Mouse (Mus musculus): ENCODE results near the gene Mtfr1l. TPM values are rescaled to one million over a fixed set of nuclear protein-coding genes. Genes with fewer than 3 reads are reported as not detected.

Mtfr1l gene
- polyA plus RNA-seq, 1 experiment: 286 TPM

DNA sequence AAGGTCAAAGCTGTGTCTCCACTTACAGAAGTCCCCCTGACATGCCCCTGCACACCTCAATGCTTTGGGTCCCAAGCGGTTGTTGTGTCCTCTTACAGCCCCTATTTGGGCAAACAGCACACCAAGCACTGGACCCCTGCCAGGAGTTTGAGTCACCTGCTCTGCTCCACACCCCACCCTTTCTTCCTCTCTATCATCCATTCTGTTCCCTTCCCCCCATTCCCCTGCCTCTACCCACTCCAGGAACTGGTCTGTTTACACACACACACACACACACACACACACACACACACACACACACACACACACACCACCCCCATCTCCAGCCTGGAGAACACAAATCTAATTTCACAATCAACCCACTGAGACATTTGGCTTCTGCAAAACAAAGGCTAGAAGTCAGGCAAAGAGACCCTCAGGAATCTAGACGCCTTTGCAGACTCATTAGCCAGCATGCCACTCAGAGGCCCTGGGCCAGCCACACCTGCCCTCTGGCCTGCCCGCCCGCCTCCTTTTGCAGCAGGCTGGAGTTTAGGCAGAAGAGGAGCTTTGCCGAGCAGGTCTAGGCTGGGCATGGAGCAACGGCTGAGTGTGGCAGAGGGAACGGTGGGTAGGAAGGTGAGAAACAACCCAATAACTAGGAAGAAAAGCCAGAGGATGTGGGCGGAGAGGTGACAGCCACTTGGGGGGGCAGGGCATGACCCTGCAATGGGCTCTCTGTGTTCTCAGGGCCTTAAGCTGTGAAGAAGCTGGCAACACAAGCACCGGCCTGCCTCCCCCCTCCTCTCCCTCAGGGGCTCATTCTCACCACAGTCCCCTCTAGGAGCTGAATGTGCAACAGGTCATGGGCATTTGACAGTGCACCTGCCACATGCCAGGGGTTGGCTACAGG, 11.9 kb upstream of the Mtfr1l start:
- TF ChIP-seq CTCF (IDR thresholded peaks at IDR 0.05; ENCODE audit: control insufficient read depth, insufficient read depth, insufficient replicate concordance, low read depth, low read length) (no peak), POLR2A (IDR thresholded peaks at IDR 0.05; ENCODE audit: control insufficient read depth, low read depth, low read length) (no peak)
- H3K4me1 ChIP-seq (ENCODE audit: control insufficient read depth, insufficient read depth, low read length): no peaks in the 10 kb centered on the region
- no peaks in the 10 kb centered on the region; the same call in 1 of the 2 replicates for H3K27me3 ChIP-seq (ENCODE audit: control insufficient read depth, insufficient read depth, low read length)
- H3K27ac ChIP-seq (ENCODE audit: control insufficient read depth, insufficient read depth, low read depth, low read length): no peak overlapping the region
- H3K36me3 ChIP-seq (ENCODE audit: control insufficient read depth, insufficient read depth, low read length): no peaks in the 10 kb centered on the region
- no peak overlapping the region for H3K4me3 ChIP-seq (ENCODE audit: control insufficient read depth, low read depth, low read length)

DNA sequence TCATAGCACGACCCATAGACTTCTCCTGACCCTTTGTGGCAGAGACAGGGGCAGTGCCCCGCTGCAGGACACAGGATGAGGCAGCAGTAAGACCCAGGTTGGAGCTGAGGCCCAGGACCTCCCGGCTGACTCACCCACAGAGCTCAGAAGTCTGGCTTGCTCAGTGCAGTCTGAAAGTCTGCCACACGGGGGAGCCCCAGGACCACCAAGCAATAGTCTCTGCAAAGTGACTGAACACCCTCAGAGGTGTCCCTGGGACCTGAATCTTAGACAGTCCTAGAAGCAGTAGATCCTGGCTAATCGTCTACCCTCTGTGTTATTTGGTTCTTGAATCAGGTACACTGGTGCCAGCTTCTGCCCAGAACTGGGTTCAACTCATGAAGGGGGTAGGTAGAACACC, 8.1 kb upstream of the Mtfr1l start:
- no peaks in the 10 kb centered on the region for H3K27me3 ChIP-seq (ENCODE audit: control insufficient read depth, insufficient read depth, low read length)
- H3K36me3 ChIP-seq (ENCODE audit: control insufficient read depth, insufficient read depth, low read length): no peaks in the 10 kb centered on the region
- H3K27ac ChIP-seq (ENCODE audit: control insufficient read depth, insufficient read depth, low read depth, low read length): no peak overlapping the region
- no peak for TF ChIP-seq POLR2A (IDR thresholded peaks at IDR 0.05; ENCODE audit: control insufficient read depth, low read depth, low read length)
- peak; percentile 79; the same call in 1 of the 2 replicates for TF ChIP-seq CTCF (IDR thresholded peaks at IDR 0.05; ENCODE audit: control insufficient read depth, insufficient read depth, insufficient replicate concordance, low read depth, low read length)
- H3K4me3 ChIP-seq (ENCODE audit: control insufficient read depth, low read depth, low read length): no peak overlapping the region
- no peaks in the 10 kb centered on the region for H3K4me1 ChIP-seq (ENCODE audit: control insufficient read depth, insufficient read depth, low read length)

DNA sequence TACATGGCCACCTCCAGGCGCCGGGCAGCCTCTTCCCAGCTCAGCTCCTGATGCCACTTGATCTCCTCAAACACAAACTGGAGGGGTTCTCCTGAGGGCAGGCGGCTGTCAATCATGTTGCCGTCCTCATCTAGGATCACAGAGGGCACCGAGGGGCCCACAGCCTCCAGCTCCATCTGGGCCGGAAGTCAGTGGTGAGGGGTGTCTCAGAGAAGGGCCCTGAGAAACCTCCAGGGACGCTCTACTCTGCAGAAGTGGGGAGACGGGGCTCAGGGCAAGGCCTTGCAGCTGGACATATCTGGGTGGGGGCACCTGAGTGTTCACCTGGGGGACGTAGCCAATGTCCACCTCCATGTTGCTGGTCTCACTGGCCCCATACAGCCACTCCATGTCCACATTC, 7.5 kb upstream of the Mtfr1l start:
- Histone ChIP-seq H3K27me3 (ENCODE audit: control insufficient read depth, insufficient read depth, low read length) (no peaks in the 10 kb centered on the region), H3K27ac (ENCODE audit: control insufficient read depth, insufficient read depth, low read depth, low read length) (no peak overlapping the region), H3K36me3 (ENCODE audit: control insufficient read depth, insufficient read depth, low read length) (no peaks in the 10 kb centered on the region), H3K4me3 (ENCODE audit: control insufficient read depth, low read depth, low read length) (no peak overlapping the region), H3K4me1 (ENCODE audit: control insufficient read depth, insufficient read depth, low read length) (no peaks in the 10 kb centered on the region)
- TF ChIP-seq CTCF (IDR thresholded peaks at IDR 0.05; ENCODE audit: control insufficient read depth, insufficient read depth, insufficient replicate concordance, low read depth, low read length): no peak
- no peak for TF ChIP-seq POLR2A (IDR thresholded peaks at IDR 0.05; ENCODE audit: control insufficient read depth, low read depth, low read length)

DNA sequence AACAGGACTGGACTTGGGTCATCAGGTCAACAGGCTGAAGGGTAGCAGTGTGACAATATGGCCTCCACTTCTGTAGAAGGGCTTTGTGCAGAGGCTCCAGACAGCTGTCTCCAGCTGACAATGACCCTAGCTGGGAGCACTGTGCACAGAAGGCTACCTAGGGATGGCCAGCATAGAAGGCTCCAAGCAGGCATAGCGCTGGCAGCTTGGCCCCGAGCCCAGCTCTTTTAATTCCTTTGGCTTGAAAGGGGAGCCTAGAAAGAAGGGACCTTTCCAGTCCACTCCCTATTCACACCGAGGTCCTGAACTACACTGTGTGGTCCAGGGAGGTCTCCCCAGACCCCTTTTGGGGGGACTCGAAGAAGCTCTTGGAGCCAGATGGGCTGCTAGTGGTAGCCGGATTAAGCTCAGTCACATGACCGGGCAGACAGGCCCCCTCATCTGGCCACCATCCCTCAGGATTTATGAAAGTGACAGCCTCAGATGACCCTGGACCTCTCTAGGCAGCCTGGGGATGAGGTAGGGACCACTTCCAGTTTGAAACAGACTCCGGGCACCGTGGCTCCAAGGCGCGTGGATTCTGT, 3.9 kb upstream of the Mtfr1l start:
- H3K4me3 ChIP-seq (ENCODE audit: control insufficient read depth, low read depth, low read length): no peak overlapping the region
- H3K27ac ChIP-seq (ENCODE audit: control insufficient read depth, insufficient read depth, low read depth, low read length): no peak overlapping the region
- H3K4me1 ChIP-seq (ENCODE audit: control insufficient read depth, insufficient read depth, low read length): peaks cover 6% of the 10 kb centered on the region
- H3K36me3 ChIP-seq (ENCODE audit: control insufficient read depth, insufficient read depth, low read length): no peaks in the 10 kb centered on the region
- H3K27me3 ChIP-seq (ENCODE audit: control insufficient read depth, insufficient read depth, low read length): no peaks in the 10 kb centered on the region
- no peak for TF ChIP-seq CTCF (IDR thresholded peaks at IDR 0.05; ENCODE audit: control insufficient read depth, insufficient read depth, insufficient replicate concordance, low read depth, low read length)
- no peak for TF ChIP-seq POLR2A (IDR thresholded peaks at IDR 0.05; ENCODE audit: control insufficient read depth, low read depth, low read length)

DNA sequence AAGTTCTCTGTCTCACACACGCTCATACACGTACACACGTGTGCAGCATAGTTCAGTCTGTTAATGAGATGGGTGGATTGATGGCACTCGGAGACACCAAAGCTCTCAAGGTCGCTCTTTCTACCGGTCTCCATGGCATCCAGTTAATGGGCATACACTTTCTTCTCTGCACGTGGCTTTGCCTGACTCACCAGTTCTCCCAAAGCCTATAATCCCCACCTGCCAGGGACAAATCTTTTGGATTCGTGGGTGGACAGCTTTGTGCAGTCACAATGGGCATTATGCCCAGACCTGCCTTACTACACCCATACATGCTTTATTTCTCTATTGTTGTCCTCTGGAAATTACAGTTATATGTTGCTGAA, 582 bp upstream of the Mtfr1l start:
- TF ChIP-seq CTCF (IDR thresholded peaks at IDR 0.05; ENCODE audit: control insufficient read depth, insufficient read depth, insufficient replicate concordance, low read depth, low read length) (no peak), POLR2A (IDR thresholded peaks at IDR 0.05; ENCODE audit: control insufficient read depth, low read depth, low read length) (no peak)
- peak overlapping the region; percentile 96 for H3K4me3 ChIP-seq (ENCODE audit: control insufficient read depth, low read depth, low read length)
- H3K27ac ChIP-seq (ENCODE audit: control insufficient read depth, insufficient read depth, low read depth, low read length): peak overlapping the region; percentile 83
- H3K27me3 ChIP-seq (ENCODE audit: control insufficient read depth, insufficient read depth, low read length): no peaks in the 10 kb centered on the region
- peaks cover 7% of the 10 kb centered on the region for H3K36me3 ChIP-seq (ENCODE audit: control insufficient read depth, insufficient read depth, low read length)
- H3K4me1 ChIP-seq (ENCODE audit: control insufficient read depth, insufficient read depth, low read length): peaks cover 11% of the 10 kb centered on the region

DNA sequence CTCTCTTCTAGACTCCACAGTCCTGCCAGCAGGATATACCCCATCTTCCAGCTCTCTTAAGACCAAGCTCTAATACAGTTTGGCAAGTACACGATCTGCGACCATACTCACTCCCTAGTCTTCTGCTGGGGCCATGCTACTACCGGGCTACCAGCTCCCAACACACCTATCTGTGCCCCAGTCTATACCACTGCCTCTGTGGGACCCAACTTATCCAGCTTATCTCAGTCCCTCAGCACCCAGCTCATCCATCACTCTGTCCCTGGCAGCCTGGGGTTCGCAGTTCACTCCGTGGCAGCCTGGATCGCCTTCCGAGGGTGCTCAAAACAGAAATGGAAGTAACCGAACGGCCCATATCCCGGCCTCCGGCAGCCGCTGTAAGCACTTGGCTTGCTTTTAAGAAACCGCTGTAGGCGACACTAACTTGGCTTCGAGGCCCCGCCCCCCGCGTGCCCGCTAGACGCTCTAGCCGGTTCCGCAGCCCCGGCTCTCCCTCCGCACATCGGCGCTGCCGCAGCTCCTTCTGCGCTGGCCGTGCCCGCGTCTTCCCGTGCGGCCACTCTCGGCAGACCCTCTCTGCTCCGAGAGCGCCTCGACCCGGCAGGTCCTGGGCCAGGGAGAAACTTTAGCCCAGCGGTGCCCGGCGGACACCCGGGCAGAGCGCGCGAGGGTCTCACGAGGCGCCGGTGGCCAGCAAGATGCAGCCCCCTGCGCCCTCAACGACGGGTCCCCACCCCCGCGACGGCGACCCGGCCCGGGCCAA, 882 bp downstream of the Mtfr1l start:
- H3K27me3 ChIP-seq (ENCODE audit: control insufficient read depth, insufficient read depth, low read length): no peaks in the 10 kb centered on the region
- H3K4me1 ChIP-seq (ENCODE audit: control insufficient read depth, insufficient read depth, low read length): peaks cover 11% of the 10 kb centered on the region
- peak overlapping the region; percentile 96 for H3K4me3 ChIP-seq (ENCODE audit: control insufficient read depth, low read depth, low read length)
- peaks cover 7% of the 10 kb centered on the region for H3K36me3 ChIP-seq (ENCODE audit: control insufficient read depth, insufficient read depth, low read length)
- TF ChIP-seq CTCF (IDR thresholded peaks at IDR 0.05; ENCODE audit: control insufficient read depth, insufficient read depth, insufficient replicate concordance, low read depth, low read length): no peak
- TF ChIP-seq POLR2A (IDR thresholded peaks at IDR 0.05; ENCODE audit: control insufficient read depth, low read depth, low read length): peak; percentile 52; the same call in 1 of the 2 replicates
- H3K27ac ChIP-seq (ENCODE audit: control insufficient read depth, insufficient read depth, low read depth, low read length): peak overlapping the region; percentile 97

DNA sequence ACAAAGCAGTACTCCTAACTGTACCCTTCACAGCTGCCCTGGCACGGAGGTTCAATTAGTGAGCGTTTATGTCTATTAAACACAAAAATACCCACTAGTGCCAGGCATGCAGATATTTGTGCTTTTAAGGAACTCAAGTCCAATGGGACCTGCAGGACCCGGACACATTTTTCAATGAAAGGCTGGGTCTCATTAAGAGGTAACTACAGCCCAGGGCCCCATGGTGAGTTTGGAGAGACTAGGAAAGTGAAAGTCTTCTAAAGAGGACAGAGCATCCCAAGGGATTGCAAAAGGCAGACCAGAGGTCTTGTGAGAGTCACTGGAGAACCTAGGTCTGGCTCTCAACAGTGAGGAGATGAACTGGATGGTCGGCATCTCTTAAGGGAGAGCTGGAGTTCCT, 1.8 kb downstream of the Mtfr1l start:
- H3K4me3 ChIP-seq (ENCODE audit: control insufficient read depth, low read depth, low read length): peak overlapping the region; percentile 96

More for the DNA sequence above, 1.8 kb downstream of the Mtfr1l start:
- no peaks in the 10 kb centered on the region for H3K27me3 ChIP-seq (ENCODE audit: control insufficient read depth, insufficient read depth, low read length)
- TF ChIP-seq POLR2A (IDR thresholded peaks at IDR 0.05; ENCODE audit: control insufficient read depth, low read depth, low read length): no peak
- no peak for TF ChIP-seq CTCF (IDR thresholded peaks at IDR 0.05; ENCODE audit: control insufficient read depth, insufficient read depth, insufficient replicate concordance, low read depth, low read length)
- H3K36me3 ChIP-seq (ENCODE audit: control insufficient read depth, insufficient read depth, low read length): peaks cover 9% of the 10 kb centered on the region
- peak overlapping the region; percentile 97 for H3K27ac ChIP-seq (ENCODE audit: control insufficient read depth, insufficient read depth, low read depth, low read length)
- peaks cover 11% of the 10 kb centered on the region for H3K4me1 ChIP-seq (ENCODE audit: control insufficient read depth, insufficient read depth, low read length)

All from testis, adult 2 months (tissue).